Mouse (Mus musculus): ENCODE results near the gene Olfr356. TPM values are rescaled to one million over a fixed set of nuclear protein-coding genes. Genes with fewer than 3 reads are reported as not detected.

The Olfr356 gene
- not detected for total RNA-seq (2022)

DNA sequence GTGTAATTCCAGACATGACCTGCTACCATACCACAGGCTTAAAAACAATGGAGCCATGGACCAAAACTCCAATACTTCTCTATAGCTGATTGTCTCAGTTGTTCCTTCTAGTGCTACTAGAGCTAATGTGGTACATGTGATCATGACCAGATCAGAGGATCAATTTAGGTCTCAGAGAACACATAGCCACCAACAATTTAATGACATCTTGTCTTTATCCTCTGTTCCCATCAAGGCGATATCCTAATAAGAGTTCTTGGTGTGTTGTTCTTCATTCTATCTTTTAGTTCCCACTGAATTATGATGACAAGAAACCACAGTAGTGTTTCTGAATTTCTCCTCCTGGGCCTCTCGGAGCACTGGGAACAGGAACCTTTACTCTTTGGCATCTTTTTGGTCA is at the start of gene Olfr356:
TSS of gene Olfr356 (plus strand) at position 301 of the 400 bp plus-strand sequence.
- DNase-seq (ENCODE audit: low spot score) = no peak

DNA sequence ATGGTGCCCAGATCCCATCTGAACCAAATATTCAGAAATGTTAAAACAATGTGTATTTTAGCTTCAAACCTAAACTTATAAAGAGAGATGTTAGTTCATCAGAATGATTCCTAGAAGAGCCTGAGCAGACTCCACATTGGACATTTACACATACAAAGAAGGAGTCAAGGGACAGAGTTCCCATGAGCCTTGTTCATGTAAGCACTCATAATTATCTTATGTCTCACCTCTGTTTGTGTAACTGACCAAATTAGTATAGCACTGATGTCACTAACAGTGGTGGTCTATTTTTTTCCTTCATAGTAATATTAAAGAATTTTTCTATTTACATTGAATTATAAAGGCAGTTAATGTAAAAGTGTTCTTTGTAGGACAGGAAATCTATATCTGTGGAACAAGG is 44.1 kb upstream of the Olfr356 start, which contains the start of gene Olfr353:
TSS of gene Olfr353 (minus strand) at position 101 of the 400 bp plus-strand sequence.
- no peak for DNase-seq (ENCODE audit: low spot score)

DNA sequence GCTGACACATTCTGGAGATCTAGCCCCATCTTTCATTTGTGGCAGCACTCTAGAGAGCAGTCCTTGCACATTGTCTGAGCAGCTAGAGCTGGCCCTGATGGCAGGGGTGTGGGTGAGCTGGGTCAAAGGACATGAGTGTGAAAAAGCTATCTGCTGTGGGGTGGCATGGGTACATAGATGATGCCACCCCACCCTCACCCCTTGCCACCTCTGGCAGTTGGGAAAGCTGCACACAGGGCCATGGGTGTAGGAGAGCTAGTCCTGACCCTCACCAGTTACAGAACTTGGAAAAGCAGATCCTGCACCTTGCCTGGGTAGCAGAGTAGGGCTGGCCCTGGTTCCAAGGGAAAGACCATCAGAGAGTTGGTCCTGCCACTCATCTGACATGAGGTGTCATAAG is 39.8 kb upstream of the Olfr356 start:
- no peak for DNase-seq (ENCODE audit: low spot score)

DNA sequence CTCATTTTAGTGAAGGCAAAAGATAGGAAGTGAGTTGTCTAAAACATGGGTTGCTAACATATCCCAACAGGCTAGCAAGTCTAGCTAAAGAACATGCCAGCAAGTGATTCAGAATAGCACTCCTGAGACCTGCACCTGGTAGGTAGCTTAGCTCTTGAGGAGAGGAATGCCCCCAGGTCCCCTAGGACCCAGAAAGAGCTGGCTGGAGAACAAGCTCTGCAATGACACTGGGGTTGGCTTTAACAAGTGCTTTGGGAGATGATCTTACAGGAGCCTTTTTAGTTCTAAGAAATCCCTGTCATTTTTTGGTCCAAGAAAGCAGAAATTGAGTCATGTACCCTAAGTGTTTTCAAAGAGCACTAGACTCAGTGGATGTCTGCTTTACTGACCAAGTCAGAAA is 31.5 kb upstream of the Olfr356 start, which contains the start of gene Olfr354:
TSS of gene Olfr354 (plus strand) at position 301 of the 400 bp plus-strand sequence.
- DNase-seq (ENCODE audit: low spot score) = no peak

DNA sequence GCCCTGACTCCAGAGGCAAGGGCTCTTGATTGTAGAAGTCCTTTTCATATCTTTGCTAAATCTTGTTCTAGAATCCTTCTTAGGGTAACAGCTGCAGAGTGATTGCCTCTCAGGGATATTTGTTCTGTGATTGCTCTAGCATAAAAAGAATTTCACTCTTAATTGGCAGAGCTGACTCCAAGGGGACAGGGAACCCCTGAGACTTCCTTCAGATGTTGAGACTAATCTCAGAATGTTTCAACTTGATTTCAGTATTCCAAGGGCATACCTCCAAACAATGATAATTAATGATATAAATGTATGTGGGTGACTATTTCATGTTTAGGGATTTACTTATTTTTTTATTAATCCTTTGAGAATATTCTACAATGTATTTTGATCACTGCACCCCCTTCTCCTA is 8.1 kb upstream of the Olfr356 start, which contains the start of gene Olfr355:
TSS of gene Olfr355 (minus strand) at position 101 of the 400 bp plus-strand sequence.
- no peak for DNase-seq (ENCODE audit: low spot score)

Other genes with a start within 250 kb of the Olfr356 start
- gene Olfr347, start 205.2 kb upstream of the Olfr356 start, total RNA-seq (2022) = not detected
- not detected for gene Olfr348, start 152.8 kb upstream of the Olfr356 start, total RNA-seq (2022)
- gene Olfr50, start 146.6 kb upstream of the Olfr356 start, total RNA-seq (2022) = not detected
- gene Olfr3, start 120.1 kb upstream of the Olfr356 start, total RNA-seq (2022) = not detected
- gene Olfr350, start 90.8 kb upstream of the Olfr356 start, total RNA-seq (2022) = not detected
- gene Olfr351, start 74.5 kb upstream of the Olfr356 start, total RNA-seq (2022) = not detected
- gene Olfr352, start 68.7 kb upstream of the Olfr356 start, total RNA-seq (2022) = not detected
- not detected for gene Olfr353, start 44.2 kb upstream of the Olfr356 start, total RNA-seq (2022)
- not detected for gene Olfr354, start 31.4 kb upstream of the Olfr356 start, total RNA-seq (2022)
- gene Olfr355, start 8.2 kb upstream of the Olfr356 start, total RNA-seq (2022) = not detected
- gene Olfr357, start 56.7 kb downstream of the Olfr356 start, total RNA-seq (2022) = not detected
- not detected for gene Olfr358, start 72.2 kb downstream of the Olfr356 start, total RNA-seq (2022)
- gene Olfr360, start 128.6 kb downstream of the Olfr356 start, total RNA-seq (2022) = not detected
- gene Olfr361, start 152.2 kb downstream of the Olfr356 start, total RNA-seq (2022) = not detected
- gene Olfr362, start 180.8 kb downstream of the Olfr356 start, total RNA-seq (2022) = not detected
- not detected for gene Olfr364-ps1, start 202.2 kb downstream of the Olfr356 start, total RNA-seq (2022)